Mouse (Mus musculus) lung, embryonic 15.5 days (tissue): Measurements from ENCODE around the gene Slc5a6. TPM values are rescaled to one million over a fixed set of nuclear protein-coding genes. Genes with fewer than 3 reads are reported as not detected.

Experiments used
- ATAC-seq: fragments of 200-750 bp; cut with Nextera tagmentation; 2 replicates; pipeline ENCODE4 v1.8.0; 2017; ENCODE audit warnings: moderate number of reproducible peaks, borderline replicate concordance; ENCODE audit not compliant: low FRiP score, low TSS enrichment; ENCODE audit errors: extremely low read depth
- H3K27ac ChIP-seq: fragments of 300-500 bp; sonication (generic); 2 replicates; pipeline ENCODE4 v1.5.1; 2015; ENCODE audit warnings: moderate library complexity, mild to moderate bottlenecking, inconsistent platforms
- H3K27me3 ChIP-seq: fragments of 300-500 bp; sonication (generic); 2 replicates; pipeline ENCODE4 v1.6.1; 2015; ENCODE audit warnings: inconsistent platforms
- H3K36me3 ChIP-seq: fragments of 300-500 bp; sonication (generic); 2 replicates; pipeline ENCODE4 v1.6.1; 2015; ENCODE audit warnings: inconsistent platforms
- H3K4me1 ChIP-seq: fragments of 300-500 bp; sonication (generic); 2 replicates; pipeline ENCODE4 v1.6.1; 2015; ENCODE audit warnings: inconsistent platforms
- H3K4me2 ChIP-seq: fragments of 300-500 bp; sonication (generic); 2 replicates; pipeline ENCODE4 v1.6.1; 2015; ENCODE audit warnings: inconsistent platforms, mild to moderate bottlenecking, moderate library complexity
- H3K4me3 ChIP-seq: fragments of 300-500 bp; sonication (generic); 2 replicates; pipeline ENCODE4 v1.5.1; 2015; ENCODE audit warnings: mild to moderate bottlenecking, inconsistent platforms
- H3K9ac ChIP-seq: fragments of 300-500 bp; sonication (generic); 2 replicates; pipeline ENCODE4 v1.6.1; 2015; ENCODE audit warnings: inconsistent platforms
- H3K9me3 ChIP-seq: fragments of 300-500 bp; sonication (generic); 2 replicates; pipeline ENCODE4 v1.6.1; 2016; ENCODE audit warnings: inconsistent platforms
- WGBS: fragments of 180-500 bp; shearing (Covaris S2); methylation state at CpG from one replicate; pipeline ENCODE4 v1.1.7; 2015; 5-methylcytosine and 5-hydroxymethylcytosine counted together
- polyA plus RNA-seq: library from polyadenylated mRNA; unstranded; fragments of >200 nt; fragmentation: Nextera tagmentation; extraction: Ambion mirVana; gene quantifications from 2 replicates; pipeline ENCODE4 v1.2.1, GENCODE M21; 2015

The Slc5a6 gene
- polyA plus RNA-seq, 1 experiment from 2014 or later, result 8.1 TPM

GRCm38 (mm10) chr5:31082935-31083625 is 34.4 kb upstream of the Slc5a6 start:
- Histone ChIP-seq H3K4me2 (no peak overlapping the region), H3K4me1 (peaks cover 5% of the 10 kb centered on the region; the same call in 1 of the 2 replicates), H3K36me3 (peaks cover 2% of the 10 kb centered on the region; the same call in 1 of the 2 replicates), H3K27me3 (peaks cover 23% of the 10 kb centered on the region; the same call in 1 of the 2 replicates), H3K4me3 (no peak overlapping the region), H3K9me3 (no peaks in the 10 kb centered on the region), H3K27ac (no peak overlapping the region), H3K9ac (no peak overlapping the region)
- peak; percentile 16; the same call in 1 of the 2 replicates for ATAC-seq
- WGBS, result 20% methylated on average over 12 of the region's 12 CpGs

DNA sequence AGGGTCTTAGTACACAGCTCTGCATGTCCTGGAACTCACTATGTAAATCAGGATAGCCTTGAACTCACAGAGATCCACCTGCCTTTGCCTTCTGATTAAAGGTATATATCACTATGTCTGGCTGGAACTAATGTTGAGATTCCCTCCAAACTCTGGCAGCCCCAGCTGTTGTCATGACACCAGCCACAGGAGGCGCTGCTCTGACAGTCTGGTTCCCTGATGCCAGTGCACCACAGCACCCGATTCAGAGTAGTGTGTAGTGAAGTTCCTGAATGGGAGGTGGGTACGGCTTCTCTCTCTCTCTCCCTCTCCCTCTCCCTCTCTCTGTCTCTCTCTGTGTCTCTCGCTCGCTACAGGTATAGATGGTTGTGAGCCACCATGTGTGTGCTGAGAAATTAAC is 33.6 kb upstream of the Slc5a6 start:
- peaks cover 5% of the 10 kb centered on the region; the same call in 1 of the 2 replicates for H3K4me1 ChIP-seq
- H3K27ac ChIP-seq, result no peak overlapping the region
- ATAC-seq, result no peak
- H3K4me2 ChIP-seq, result no peak overlapping the region
- peaks cover 19% of the 10 kb centered on the region; the same call in 1 of the 2 replicates for H3K27me3 ChIP-seq
- 22% methylated on average over 5 of the region's 5 CpGs for WGBS
- no peak overlapping the region for H3K4me3 ChIP-seq
- H3K36me3 ChIP-seq, result peaks cover 7% of the 10 kb centered on the region
- no peaks in the 10 kb centered on the region for H3K9me3 ChIP-seq
- no peak overlapping the region for H3K9ac ChIP-seq

DNA sequence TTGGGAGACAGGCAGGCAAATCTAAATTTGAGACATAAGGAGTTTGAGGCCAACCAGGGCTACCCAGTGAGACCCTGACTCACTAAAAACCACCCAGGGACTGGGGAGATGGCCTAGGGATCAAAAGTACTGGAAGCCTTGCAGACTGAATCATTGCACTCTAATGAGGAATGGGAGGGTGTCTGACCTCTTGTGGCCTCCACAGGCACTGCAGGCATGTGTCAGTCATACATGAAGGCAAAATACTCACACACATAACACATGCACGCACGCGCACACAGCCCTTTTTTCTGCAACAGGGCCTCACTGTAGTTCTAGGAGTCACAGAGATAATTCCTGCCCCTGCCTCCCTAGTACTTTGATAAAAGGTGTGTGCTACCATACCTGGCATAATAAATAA is 32.7 kb upstream of the Slc5a6 start:
- Histone ChIP-seq H3K4me1 (peaks cover 5% of the 10 kb centered on the region; the same call in 1 of the 2 replicates), H3K27ac (no peak overlapping the region), H3K9ac (no peak overlapping the region), H3K9me3 (no peaks in the 10 kb centered on the region), H3K4me2 (no peak overlapping the region), H3K4me3 (no peak overlapping the region), H3K27me3 (peaks cover 17% of the 10 kb centered on the region; the same call in 1 of the 2 replicates), H3K36me3 (peaks cover 17% of the 10 kb centered on the region)
- WGBS, result 86% methylated on average over 3 of the region's 3 CpGs
- ATAC-seq, result no peak

DNA sequence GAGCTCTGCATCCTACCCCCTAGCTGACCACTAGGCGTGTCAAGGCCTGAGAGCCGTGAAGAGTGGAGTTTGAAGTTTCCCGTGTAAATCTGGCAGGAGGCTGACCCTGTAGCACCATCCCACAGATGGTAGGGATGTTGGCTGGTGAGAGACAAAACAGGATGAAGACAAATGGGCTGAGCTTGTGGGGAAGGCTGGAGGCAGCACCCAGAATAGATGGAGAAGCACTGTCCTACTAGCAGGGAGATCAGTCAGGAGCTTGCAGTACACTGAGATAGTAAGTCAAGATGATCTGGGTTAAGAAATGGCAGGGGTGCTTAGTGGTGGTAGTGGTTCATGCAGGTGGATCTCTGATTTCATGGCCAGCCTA is 32.1 kb upstream of the Slc5a6 start:
- Histone ChIP-seq H3K4me2 (no peak overlapping the region), H3K27me3 (peaks cover 11% of the 10 kb centered on the region; the same call in 1 of the 2 replicates), H3K27ac (no peak overlapping the region), H3K9ac (no peak overlapping the region), H3K9me3 (no peaks in the 10 kb centered on the region), H3K4me3 (no peak overlapping the region), H3K36me3 (peaks cover 23% of the 10 kb centered on the region), H3K4me1 (peaks cover 5% of the 10 kb centered on the region; the same call in 1 of the 2 replicates)
- ATAC-seq, result no peak
- 60% methylated on average over 3 of the region's 3 CpGs for WGBS

GRCm38 (mm10) chr5:31080059-31080794 is 31.5 kb upstream of the Slc5a6 start:
- no peak overlapping the region for H3K4me3 ChIP-seq
- WGBS, result 71% methylated on average over 13 of the region's 13 CpGs
- H3K4me1 ChIP-seq, result peaks cover 5% of the 10 kb centered on the region; the same call in 1 of the 2 replicates
- H3K36me3 ChIP-seq, result peaks cover 28% of the 10 kb centered on the region
- H3K27ac ChIP-seq, result no peak overlapping the region
- peaks cover 11% of the 10 kb centered on the region; the same call in 1 of the 2 replicates for H3K27me3 ChIP-seq
- H3K9me3 ChIP-seq, result no peaks in the 10 kb centered on the region
- no peak overlapping the region for H3K9ac ChIP-seq
- H3K4me2 ChIP-seq, result no peak overlapping the region
- no peak for ATAC-seq

- H3K4me3 ChIP-seq, result no peak overlapping the region
- no peak for ATAC-seq
- no peaks in the 10 kb centered on the region for H3K9me3 ChIP-seq
- no peak overlapping the region for H3K27ac ChIP-seq
- H3K9ac ChIP-seq, result no peak overlapping the region
- H3K4me2 ChIP-seq, result no peak overlapping the region
- 76% methylated on average over 13 of the region's 13 CpGs for WGBS
- no peaks in the 10 kb centered on the region for H3K4me1 ChIP-seq
- peaks cover 67% of the 10 kb centered on the region for H3K36me3 ChIP-seq
- H3K27me3 ChIP-seq, result no peaks in the 10 kb centered on the region
Measured at GRCm38 (mm10) chr5:31076346-31076745, 27.6 kb upstream of the Slc5a6 start.

DNA sequence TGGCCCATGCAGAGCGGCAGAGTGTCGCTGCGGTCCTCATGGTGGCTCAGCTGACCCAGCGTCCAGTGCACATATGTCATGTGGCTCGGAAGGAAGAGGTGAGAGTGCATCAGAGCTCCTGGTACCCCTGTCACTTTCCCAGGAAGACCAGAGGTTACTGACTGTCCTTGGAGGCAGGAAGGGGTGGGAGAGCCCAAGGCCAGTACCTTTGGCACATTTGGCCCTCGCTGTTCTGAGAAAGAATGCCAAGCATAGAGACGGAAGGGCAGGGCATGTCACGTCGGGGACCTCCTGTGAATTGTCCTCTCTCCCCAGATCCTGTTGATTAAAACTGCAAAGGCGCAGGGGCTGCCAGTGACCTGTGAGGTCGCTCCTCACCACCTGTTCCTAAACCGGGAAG is 24.5 kb upstream of the Slc5a6 start:
- Histone ChIP-seq H3K4me1 (no peaks in the 10 kb centered on the region), H3K36me3 (peaks cover 94% of the 10 kb centered on the region), H3K4me3 (no peak overlapping the region), H3K27me3 (no peaks in the 10 kb centered on the region), H3K27ac (no peak overlapping the region), H3K9ac (no peak overlapping the region), H3K4me2 (no peak overlapping the region), H3K9me3 (no peaks in the 10 kb centered on the region)
- ATAC-seq, result no peak
- 87% methylated on average over 12 of the region's 12 CpGs for WGBS

DNA sequence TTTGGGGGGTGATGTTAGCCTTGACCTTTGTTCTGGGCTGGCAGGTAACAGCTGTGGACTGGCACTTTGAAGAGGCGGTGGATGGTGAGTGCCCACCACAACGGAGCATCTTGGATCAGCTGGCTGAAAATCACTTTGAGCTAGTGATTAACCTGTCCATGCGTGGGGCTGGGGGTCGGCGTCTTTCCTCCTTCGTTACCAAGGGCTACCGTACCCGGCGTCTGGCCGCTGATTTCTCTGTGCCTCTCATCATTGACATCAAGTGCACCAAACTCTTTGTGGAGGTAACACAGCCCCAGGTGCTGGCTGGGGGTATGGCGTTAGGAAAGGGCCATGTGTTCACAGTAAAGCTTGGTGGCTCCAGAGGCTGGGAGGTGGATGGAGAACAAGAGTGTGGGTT is 23.1 kb upstream of the Slc5a6 start:
- no peak for ATAC-seq
- no peak overlapping the region for H3K27ac ChIP-seq
- H3K4me1 ChIP-seq, result no peaks in the 10 kb centered on the region
- H3K27me3 ChIP-seq, result no peaks in the 10 kb centered on the region
- H3K4me2 ChIP-seq, result no peak overlapping the region
- peaks cover 97% of the 10 kb centered on the region for H3K36me3 ChIP-seq
- no peaks in the 10 kb centered on the region for H3K9me3 ChIP-seq
- no peak overlapping the region for H3K9ac ChIP-seq
- no peak overlapping the region for H3K4me3 ChIP-seq
- 92% methylated on average over 11 of the region's 11 CpGs for WGBS

GRCm38 (mm10) chr5:31071059-31071458 is 22.3 kb upstream of the Slc5a6 start:
- peaks cover 97% of the 10 kb centered on the region for H3K36me3 ChIP-seq
- 78% methylated on average over 2 of the region's 2 CpGs for WGBS
- no peak overlapping the region for H3K4me3 ChIP-seq
- no peaks in the 10 kb centered on the region for H3K9me3 ChIP-seq
- no peak for ATAC-seq
- no peak overlapping the region for H3K27ac ChIP-seq
- H3K4me2 ChIP-seq, result no peak overlapping the region
- no peaks in the 10 kb centered on the region for H3K4me1 ChIP-seq
- H3K9ac ChIP-seq, result no peak overlapping the region
- H3K27me3 ChIP-seq, result no peaks in the 10 kb centered on the region

- H3K4me1 ChIP-seq, result no peaks in the 10 kb centered on the region
- ATAC-seq, result no peak
- no peaks in the 10 kb centered on the region for H3K27me3 ChIP-seq
- no peak overlapping the region for H3K27ac ChIP-seq
- no peak overlapping the region for H3K9ac ChIP-seq
- H3K4me2 ChIP-seq, result no peak overlapping the region
- no peaks in the 10 kb centered on the region for H3K9me3 ChIP-seq
- H3K4me3 ChIP-seq, result no peak overlapping the region
- H3K36me3 ChIP-seq, result peaks cover 93% of the 10 kb centered on the region
- 93% methylated on average over 3 of the region's 3 CpGs for WGBS
Measured at GRCm38 (mm10) chr5:31069810-31070209, 21.1 kb upstream of the Slc5a6 start.

DNA sequence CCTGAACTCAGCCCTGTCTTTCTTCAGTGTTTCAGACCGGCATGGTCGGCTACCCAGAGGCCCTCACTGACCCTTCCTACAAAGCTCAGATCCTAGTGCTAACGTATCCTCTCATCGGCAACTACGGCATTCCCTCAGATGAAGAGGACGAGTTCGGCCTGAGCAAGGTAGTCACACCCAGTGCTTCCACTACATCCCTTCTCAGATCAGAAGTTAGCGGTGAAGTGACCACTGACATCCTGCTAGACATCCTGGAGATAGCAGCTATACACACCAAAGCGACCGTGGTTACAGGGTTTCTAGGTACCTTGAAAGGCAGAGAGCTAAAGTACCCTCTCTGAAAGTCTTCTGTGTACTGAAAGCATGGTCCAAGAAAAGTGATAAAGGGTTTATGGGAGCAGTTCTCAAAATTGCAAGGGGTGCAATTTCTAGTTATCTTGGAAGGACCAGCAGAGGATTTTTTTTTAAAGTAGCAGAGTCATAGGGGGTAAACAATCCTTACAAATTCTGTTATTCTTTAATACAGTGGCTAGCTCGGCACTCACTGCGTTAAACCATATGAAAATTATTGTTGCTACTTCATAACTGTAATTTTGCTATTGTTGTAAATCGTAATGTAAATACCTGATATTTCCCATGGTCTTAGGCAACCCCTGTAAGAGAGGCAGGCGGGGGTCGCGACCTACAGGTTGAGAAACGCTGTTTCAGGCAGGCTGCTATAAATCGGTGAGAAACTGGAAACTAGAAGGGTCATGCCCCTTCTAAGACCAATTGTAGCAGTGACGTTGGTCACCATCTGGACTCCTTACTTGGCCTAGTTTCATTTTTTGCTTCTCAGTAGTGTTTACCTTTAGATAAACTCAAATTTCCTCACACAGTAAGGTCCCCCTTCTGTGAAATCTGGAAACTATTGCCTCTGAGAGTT is 6.8 kb upstream of the Slc5a6 start:
- H3K27ac ChIP-seq, result peak overlapping the region; percentile 73; the same call in 1 of the 2 replicates
- peaks cover 29% of the 10 kb centered on the region for H3K36me3 ChIP-seq
- peaks cover 15% of the 10 kb centered on the region for H3K4me1 ChIP-seq
- peak overlapping the region; percentile 89 for H3K9ac ChIP-seq
- peak overlapping the region; percentile 72 for H3K4me3 ChIP-seq
- H3K27me3 ChIP-seq, result no peaks in the 10 kb centered on the region
- peak overlapping the region; percentile 97 for H3K4me2 ChIP-seq
- no peaks in the 10 kb centered on the region for H3K9me3 ChIP-seq
- 13% methylated on average over 19 of the region's 19 CpGs for WGBS
- ATAC-seq, result no peak
